Mouse (Mus musculus) ES-E14 (cell line): Measurements from ENCODE around the gene Gpr15.

Source experiments
- HCFC1 ChIP-seq: IDR thresholded peaks from 2 replicates; pipeline ENCODE4 v1.6.1; 2012; ENCODE audit warnings: low read length, inconsistent platforms, borderline replicate concordance; ENCODE audit not compliant: insufficient read depth
- MAFK ChIP-seq: IDR thresholded peaks from 2 replicates; pipeline ENCODE4 v1.6.1; 2014; ENCODE audit warnings: mild to moderate bottlenecking, low read depth, low read length, inconsistent platforms; ENCODE audit not compliant: insufficient read depth
- ZC3H11A ChIP-seq: IDR thresholded peaks from 2 replicates; pipeline ENCODE4 v1.6.1; 2012; ENCODE audit warnings: low read depth, mild to moderate bottlenecking, inconsistent platforms, low read length, borderline replicate concordance
- ZNF384 ChIP-seq: IDR thresholded peaks from 2 replicates; pipeline ENCODE4 v1.6.1; 2012; ENCODE audit warnings: low read depth, low read length, inconsistent platforms

GRCm38 (mm10) chr16:58722292-58722691 is 3.4 kb upstream of the Gpr15 start:
- TF ChIP-seq MAFK = no peak
- TF ChIP-seq ZC3H11A = no peak
- TF ChIP-seq HCFC1 = no peak
- no peak for TF ChIP-seq ZNF384
